Mouse (Mus musculus): ENCODE data around the gene Plod1. TPM values are rescaled to one million over a fixed set of nuclear protein-coding genes. Genes with fewer than 3 reads are reported as not detected.
"Not testable (repeated sequence)": the region's sequence is repeated elsewhere in the genome, so short reads cannot be mapped to it uniquely, and the experiment has no call there.

Gene Plod1
- total and polyA plus RNA-seq, 3 experiments: 36.4 to 46.5 (median 44.0) TPM

DNA sequence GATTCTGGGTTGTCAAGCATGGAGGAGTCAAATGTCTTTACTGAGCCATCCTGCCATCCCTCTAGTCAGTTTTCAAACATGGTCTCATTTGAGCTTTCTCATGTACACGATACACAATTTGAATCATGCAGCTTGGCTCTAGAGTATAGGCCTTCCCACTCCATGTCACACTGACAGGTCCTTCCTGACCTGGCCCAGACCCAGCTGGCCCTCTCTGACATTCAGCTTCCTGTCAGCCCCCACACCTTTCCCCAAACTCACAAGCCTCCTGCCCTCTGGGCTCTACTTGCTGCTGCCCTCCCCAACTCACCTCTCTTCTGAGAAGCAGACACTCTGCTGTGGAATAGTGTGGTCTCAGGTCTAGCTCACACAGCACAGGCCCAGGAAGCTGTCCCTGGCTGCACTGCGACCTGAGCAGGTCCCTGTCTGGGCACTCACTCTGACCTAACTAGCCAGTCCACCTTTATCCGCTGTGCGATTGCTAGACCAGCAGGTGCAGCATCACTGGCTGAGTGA is 40.7 kb downstream of the Plod1 start:
- no peak for DNase-seq

GRCm38 (mm10) chr4:147890341-147890740 is 46.2 kb downstream of the Plod1 start:
- peak; percentile 61 for DNase-seq

DNA sequence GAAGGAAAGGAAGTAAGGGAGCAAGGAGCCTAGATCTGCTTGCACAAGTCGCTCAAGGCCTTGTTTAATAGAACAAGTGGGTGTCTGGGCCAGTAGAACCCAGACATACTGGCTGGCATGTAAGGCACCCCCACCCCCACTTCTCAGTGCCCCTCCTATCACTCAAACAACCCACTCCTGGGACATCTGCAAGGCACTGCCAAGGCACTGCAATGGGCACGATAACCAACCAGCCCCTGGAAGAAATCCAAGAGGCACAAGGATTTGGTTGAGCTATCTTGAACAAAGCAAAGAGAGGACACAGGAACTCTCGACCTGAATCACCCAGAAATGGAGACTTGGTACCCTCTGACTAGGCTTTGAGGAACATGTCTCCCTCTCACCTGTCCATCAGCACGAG is 48.3 kb downstream of the Plod1 start:
- no peak for DNase-seq

GRCm38 (mm10) chr4:147887277-147887676 is 49.3 kb downstream of the Plod1 start:
- DNase-seq: no peak

GRCm38 (mm10) chr4:147886158-147886557 is 50.4 kb downstream of the Plod1 start:
- no peak for DNase-seq

DNA sequence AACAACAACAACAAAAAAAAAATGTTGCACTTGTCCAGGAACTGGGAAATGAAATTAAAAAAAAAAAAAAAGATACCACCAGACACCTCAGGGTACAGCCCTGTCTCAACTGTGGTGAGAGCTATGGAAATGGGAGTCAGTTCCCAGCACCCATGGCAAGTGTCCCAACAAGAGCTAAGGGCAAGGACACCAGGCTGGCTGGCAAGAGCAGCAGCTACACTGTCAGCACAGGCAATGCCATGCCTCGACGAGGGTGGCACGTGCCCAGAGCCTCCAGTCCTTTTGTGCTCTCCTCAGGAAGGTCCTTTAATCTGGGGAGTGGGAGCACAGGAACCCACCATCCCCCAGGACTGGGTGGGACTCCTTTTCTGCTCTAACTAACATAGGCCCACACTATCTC is 52.4 kb downstream of the Plod1 start:
- peak; percentile 63 for DNase-seq

- no peak for DNase-seq
Observed at GRCm38 (mm10) chr4:147883041-147883440, 53.5 kb downstream of the Plod1 start.

DNA sequence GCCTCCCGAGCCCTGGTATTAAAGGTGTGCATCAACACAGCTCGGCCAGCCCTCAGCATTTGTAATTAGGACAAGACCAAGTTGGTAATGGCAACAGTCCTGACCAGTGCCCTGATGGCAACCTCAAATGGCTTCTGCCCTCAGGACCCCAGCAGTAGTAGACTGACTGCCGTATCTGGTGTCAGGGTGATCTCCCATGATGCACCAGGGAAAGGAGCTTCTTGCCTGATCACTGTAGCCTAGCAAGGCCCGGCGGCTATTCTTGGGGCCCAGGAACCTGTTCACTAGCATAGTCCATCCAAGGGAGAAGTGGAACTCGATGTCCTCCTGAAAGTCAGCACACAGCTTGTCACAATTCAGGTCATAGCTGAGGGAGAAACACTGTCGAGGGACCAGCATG is 54.8 kb downstream of the Plod1 start:
- no peak for DNase-seq

- DNase-seq: no peak
Observed at GRCm38 (mm10) chr4:147879865-147880264, 56.7 kb downstream of the Plod1 start.

DNA sequence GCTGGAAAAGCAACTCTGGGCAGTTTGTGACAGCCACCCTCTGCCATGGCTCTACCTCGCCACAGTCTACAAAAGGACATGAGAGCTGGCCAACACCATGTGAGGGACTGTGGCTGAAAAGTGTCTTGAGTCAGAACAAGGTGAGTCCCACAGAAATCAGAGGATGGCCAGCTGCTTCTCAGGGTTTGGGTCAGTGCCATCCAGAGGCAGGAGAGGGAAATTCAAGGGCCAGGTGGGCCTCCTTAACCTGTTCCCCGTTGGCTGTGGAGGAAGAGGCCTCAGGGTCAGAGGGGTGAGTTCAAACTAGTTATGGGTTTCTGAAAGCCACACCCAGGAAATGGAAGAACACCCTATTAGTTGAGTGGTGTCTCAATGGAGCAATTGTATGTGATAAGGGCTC is 57.1 kb downstream of the Plod1 start:
- no peak for DNase-seq

DNA sequence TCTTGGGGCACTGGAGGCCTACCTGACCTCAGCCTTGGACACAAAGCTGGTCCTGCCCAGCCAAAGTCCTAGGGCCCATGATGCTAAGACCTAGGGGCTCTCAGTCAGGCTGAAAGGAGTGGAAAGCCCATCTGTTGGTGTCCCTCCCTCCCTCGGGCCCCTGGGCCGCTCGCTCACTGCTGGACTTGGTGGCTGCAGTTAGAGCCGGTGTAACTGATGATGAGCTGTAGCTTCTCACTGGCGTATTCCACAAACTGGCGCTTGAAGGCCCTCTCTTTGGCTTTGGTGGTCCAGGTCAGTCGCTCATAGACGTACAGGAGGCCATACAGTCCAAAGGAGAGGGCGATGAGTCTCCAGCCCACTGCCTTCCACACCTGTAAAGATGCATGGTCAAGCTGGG is 58.0 kb downstream of the Plod1 start:
- no peak for DNase-seq

DNA sequence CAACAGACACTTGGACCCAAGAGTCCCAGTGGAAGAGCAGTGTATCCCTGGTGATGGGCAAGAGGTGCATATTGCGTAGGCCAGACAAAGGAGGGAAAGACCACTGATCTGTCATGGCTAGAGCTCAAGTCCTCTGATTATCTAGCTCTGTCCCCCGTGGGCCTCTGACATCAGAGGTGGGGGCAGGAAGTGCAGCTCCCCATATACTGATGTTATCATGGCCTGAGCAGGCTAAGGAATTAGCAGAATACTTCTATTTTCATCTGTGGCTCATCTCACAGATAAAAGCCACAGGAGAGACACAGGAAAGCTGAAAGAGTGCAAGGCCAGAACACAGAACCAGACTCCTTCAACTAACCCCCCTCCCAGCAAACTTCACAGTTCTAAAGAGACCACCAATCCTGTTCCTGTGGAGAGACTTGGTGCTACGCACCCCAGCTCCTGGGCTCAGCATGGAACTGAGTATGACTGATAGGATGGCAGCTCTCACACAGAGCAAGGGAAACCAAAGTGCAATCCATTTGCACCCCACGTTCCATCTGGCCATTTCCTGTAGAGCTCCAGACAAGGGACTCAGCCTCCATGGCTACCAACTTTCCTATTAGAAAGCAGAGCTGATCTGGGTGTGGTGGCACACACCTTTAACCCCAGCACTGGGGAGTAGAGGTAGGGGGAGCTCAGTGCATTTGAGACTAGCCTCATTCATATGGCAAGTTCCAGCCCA is 60.6 kb downstream of the Plod1 start:
- DNase-seq: no peak

- DNase-seq: no peak
Observed at GRCm38 (mm10) chr4:147869238-147869637, 67.3 kb downstream of the Plod1 start.

- DNase-seq: peak; percentile 98
Observed at GRCm38 (mm10) chr4:147868450-147869031, 68.0 kb downstream of the Plod1 start, which contains the start of the genes Miip and Fv1. Miip (minus strand) TSS chr4:147868816. Fv1 (plus strand) TSS chr4:147868979.

DNA sequence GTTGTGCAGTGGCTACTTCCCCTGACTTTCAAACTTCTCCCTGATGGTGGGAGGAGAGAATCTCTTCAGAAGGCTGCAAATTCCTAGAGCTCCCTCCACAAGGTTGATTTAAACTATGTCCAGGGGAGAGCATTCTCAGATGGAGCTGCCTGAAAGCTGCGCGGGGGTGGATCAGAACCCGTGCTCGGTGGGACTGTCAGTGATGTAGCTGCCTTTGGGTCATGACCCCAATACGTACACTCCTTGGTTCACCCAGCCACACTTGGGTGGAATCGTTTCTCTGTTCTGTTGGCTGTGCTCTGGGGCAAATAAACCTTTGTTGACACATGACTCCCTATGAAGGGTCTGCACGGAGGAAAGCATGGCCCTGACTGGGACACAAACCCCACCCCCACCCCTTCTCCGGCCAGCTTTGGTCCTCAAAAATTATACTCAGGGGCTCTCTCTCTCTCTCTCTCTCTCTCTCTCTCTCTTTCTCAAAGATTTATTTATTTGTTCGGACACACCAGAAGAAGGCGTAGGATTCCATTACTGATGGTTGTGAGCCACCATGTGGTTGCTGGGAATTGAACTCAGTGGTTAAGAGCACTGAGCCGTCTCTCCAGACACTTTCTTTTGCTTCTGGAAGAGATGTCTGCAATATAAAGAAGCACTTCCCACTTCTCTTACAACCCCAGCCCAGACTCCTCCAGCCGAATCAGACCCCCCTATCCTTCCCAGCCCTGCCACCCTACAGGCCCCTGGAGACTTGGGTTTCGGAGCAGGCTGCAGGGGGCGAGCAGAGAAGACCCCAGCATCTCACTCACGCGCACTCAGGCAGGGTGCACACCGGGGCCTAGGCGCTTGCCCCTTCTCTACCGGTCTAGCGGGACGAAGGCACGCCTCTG is 68.8 kb downstream of the Plod1 start:
- no peak for DNase-seq

DNA sequence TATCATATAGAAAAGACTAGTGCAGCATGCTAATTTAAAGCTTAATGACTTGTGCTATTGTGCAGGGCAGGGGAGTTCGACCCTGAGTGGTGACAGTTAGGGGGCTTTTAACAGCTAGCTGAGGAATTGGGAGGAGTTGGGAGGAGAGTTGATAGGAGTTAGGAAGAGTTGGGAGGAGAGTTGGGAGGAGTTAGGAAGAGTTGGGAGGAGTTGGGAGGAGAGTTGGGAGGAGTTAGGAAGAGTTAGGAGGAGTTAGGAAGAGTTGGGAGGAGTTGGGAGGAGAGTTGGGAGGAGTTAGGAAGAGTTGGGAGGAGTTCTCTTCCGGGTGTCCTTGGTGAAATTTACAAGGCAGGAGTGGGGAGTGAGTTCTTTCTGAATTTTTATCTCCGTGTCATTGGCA is 69.8 kb downstream of the Plod1 start:
- not testable (repeated sequence) for DNase-seq

GRCm38 (mm10) chr4:147866056-147866455 is 70.5 kb downstream of the Plod1 start:
- DNase-seq: no peak

DNA sequence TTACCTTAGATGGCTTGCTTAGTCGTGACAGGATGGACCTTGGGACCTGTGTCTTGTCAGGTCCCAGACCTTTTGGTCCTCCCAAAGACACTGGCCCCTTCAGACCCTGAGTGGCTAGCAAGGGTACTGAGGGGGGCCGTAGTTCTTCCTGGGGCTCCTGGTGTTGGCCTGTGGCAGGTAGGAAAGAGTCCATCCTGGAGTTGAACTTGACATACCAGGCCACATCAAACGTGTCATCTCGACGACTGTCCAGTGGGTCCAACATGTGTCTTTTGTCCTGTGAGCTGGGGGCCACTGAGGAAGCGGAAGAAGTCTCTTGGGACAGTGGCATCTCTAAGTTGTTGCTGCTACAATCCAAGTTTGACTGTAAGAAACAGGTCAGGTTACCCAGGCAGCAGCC is 70.9 kb downstream of the Plod1 start:
- no peak for DNase-seq

GRCm38 (mm10) chr4:147862051-147862450 is 74.5 kb downstream of the Plod1 start:
- DNase-seq: no peak
